Mouse (Mus musculus) kidney, embryonic 15.5 days (tissue): ENCODE results near the gene Resp18. TPM values are rescaled to one million over a fixed set of nuclear protein-coding genes. Genes with fewer than 3 reads are reported as not detected.
A peak's percentile ranks its signal among the peaks of the same experiment; 100 is the strongest.

Source experiments
- ATAC-seq: fragments of 200-750 bp; cut with Nextera tagmentation; replicated peaks from 2 replicates; pipeline ENCODE4 v1.8.0; 2017; ENCODE audit warnings: moderate TSS enrichment; ENCODE audit not compliant: low FRiP score
- H3K27ac ChIP-seq: fragments of 300-500 bp; sonication (generic); 2 replicates; pipeline ENCODE4 v1.5.1; 2015; ENCODE audit warnings: mild to moderate bottlenecking, inconsistent platforms
- H3K27me3 ChIP-seq: fragments of 300-500 bp; sonication (generic); 2 replicates; pipeline ENCODE4 v1.6.1; 2015; ENCODE audit warnings: inconsistent platforms
- H3K36me3 ChIP-seq: fragments of 300-500 bp; sonication (generic); 2 replicates; pipeline ENCODE4 v1.6.1; 2015; ENCODE audit warnings: inconsistent platforms
- H3K4me1 ChIP-seq: fragments of 300-500 bp; sonication (generic); 2 replicates; pipeline ENCODE4 v1.6.1; 2015; ENCODE audit warnings: inconsistent platforms
- H3K4me2 ChIP-seq: fragments of 300-500 bp; sonication (generic); 2 replicates; pipeline ENCODE4 v1.6.1; 2015; ENCODE audit warnings: moderate library complexity, mild to moderate bottlenecking, inconsistent platforms
- H3K4me3 ChIP-seq: fragments of 300-500 bp; sonication (generic); replicated peaks from 2 replicates; pipeline ENCODE4 v1.5.1; 2015; ENCODE audit warnings: mild to moderate bottlenecking, inconsistent platforms
- H3K9ac ChIP-seq: fragments of 300-500 bp; sonication (generic); 2 replicates; pipeline ENCODE4 v1.6.1; 2015; ENCODE audit warnings: mild to moderate bottlenecking, inconsistent platforms
- H3K9me3 ChIP-seq: fragments of 300-500 bp; sonication (generic); replicated peaks from 2 replicates; pipeline ENCODE4 v1.6.1; 2016; ENCODE audit warnings: inconsistent platforms
- WGBS: fragments of 180-500 bp; shearing (Covaris S2); methylation state at CpG from one replicate; pipeline ENCODE4 v1.1.7; 2015; ENCODE audit warnings: mixed read lengths; 5-methylcytosine and 5-hydroxymethylcytosine counted together
- polyA plus RNA-seq: library from polyadenylated mRNA; unstranded; fragments of >200 nt; fragmentation: Nextera tagmentation; extraction: Ambion mirVana; gene quantifications from 2 replicates; pipeline ENCODE4 v1.2.1, GENCODE M21; 2015

Gene Resp18
- polyA plus RNA-seq, 1 experiment from 2014 or later, result 10.1 TPM

- H3K9me3 ChIP-seq, result no peaks in the 10 kb centered on the region
- H3K4me2 ChIP-seq, result no peak overlapping the region
- peaks cover 5% of the 10 kb centered on the region; the same call in 1 of the 2 replicates for H3K4me1 ChIP-seq
- no peaks in the 10 kb centered on the region for H3K27me3 ChIP-seq
- no peak for ATAC-seq
- no peak overlapping the region for H3K27ac ChIP-seq
- H3K36me3 ChIP-seq, result no peaks in the 10 kb centered on the region
- no peak overlapping the region for H3K9ac ChIP-seq
- H3K4me3 ChIP-seq, result no peak overlapping the region
- WGBS, result 80% methylated on average over 5 of the region's 5 CpGs
These were observed 16.1 kb upstream of the Resp18 start for GRCm38 (mm10) chr1:75294294-75294693.

GRCm38 (mm10) chr1:75293331-75293701, 15.1 kb upstream of the Resp18 start:
- 71% methylated on average over 5 of the region's 5 CpGs for WGBS
- no peak overlapping the region for H3K4me3 ChIP-seq
- H3K36me3 ChIP-seq, result no peaks in the 10 kb centered on the region
- peak overlapping the region; percentile 85 for H3K27ac ChIP-seq
- ATAC-seq, result 0 out of 2 replicates have a peak, but pooled peaks have one; percentile 22
- H3K4me2 ChIP-seq, result no peak overlapping the region
- H3K9ac ChIP-seq, result no peak overlapping the region
- 0 out of 2 replicates have a peak, but pooled peaks cover 3% of the 10 kb centered on the region for H3K27me3 ChIP-seq
- H3K4me1 ChIP-seq, result peaks cover 5% of the 10 kb centered on the region; the same call in 1 of the 2 replicates
- no peaks in the 10 kb centered on the region for H3K9me3 ChIP-seq

GRCm38 (mm10) chr1:75292476-75293330, 14.5 kb upstream of the Resp18 start:
- Histone ChIP-seq H3K27me3 (0 out of 2 replicates have a peak, but pooled peaks cover 3% of the 10 kb centered on the region), H3K36me3 (no peaks in the 10 kb centered on the region), H3K9me3 (no peaks in the 10 kb centered on the region), H3K4me3 (no peak overlapping the region), H3K4me2 (no peak overlapping the region), H3K27ac (peak overlapping the region; percentile 85), H3K9ac (no peak overlapping the region), H3K4me1 (peaks cover 5% of the 10 kb centered on the region; the same call in 1 of the 2 replicates)
- ATAC-seq, result 0 out of 2 replicates have a peak, but pooled peaks have one; percentile 25
- WGBS, result 34% methylated on average over 12 of the region's 12 CpGs

GRCm38 (mm10) chr1:75291321-75291720, 13.1 kb upstream of the Resp18 start:
- H3K27ac ChIP-seq, result no peak overlapping the region
- 87% methylated on average over 8 of the region's 8 CpGs for WGBS

GRCm38 (mm10) chr1:75290582-75290981, 12.4 kb upstream of the Resp18 start:
- Histone ChIP-seq H3K4me1 (peaks cover 5% of the 10 kb centered on the region; the same call in 1 of the 2 replicates), H3K4me2 (no peak overlapping the region), H3K27me3 (0 out of 2 replicates have a peak, but pooled peaks cover 3% of the 10 kb centered on the region), H3K4me3 (no peak overlapping the region), H3K9ac (no peak overlapping the region), H3K27ac (no peak overlapping the region), H3K36me3 (no peaks in the 10 kb centered on the region), H3K9me3 (no peaks in the 10 kb centered on the region)
- ATAC-seq, result no peak

More at GRCm38 (mm10) chr1:75291321-75291720, 13.1 kb upstream of the Resp18 start:
- H3K4me1 ChIP-seq, result peaks cover 5% of the 10 kb centered on the region; the same call in 1 of the 2 replicates
- no peak overlapping the region for H3K9ac ChIP-seq
- no peak overlapping the region for H3K4me3 ChIP-seq
- no peaks in the 10 kb centered on the region for H3K9me3 ChIP-seq
- H3K4me2 ChIP-seq, result no peak overlapping the region
- H3K36me3 ChIP-seq, result no peaks in the 10 kb centered on the region
- 0 out of 2 replicates have a peak, but pooled peaks cover 3% of the 10 kb centered on the region for H3K27me3 ChIP-seq
- ATAC-seq, result no peak

GRCm38 (mm10) chr1:75289888-75290431, 11.7 kb upstream of the Resp18 start:
- H3K4me2 ChIP-seq, result no peak overlapping the region
- 53% methylated on average over 8 of the region's 8 CpGs for WGBS
- H3K36me3 ChIP-seq, result no peaks in the 10 kb centered on the region

GRCm38 (mm10) chr1:75289376-75289775, 11.2 kb upstream of the Resp18 start:
- no peak overlapping the region for H3K27ac ChIP-seq
- 0 out of 2 replicates have a peak, but pooled peaks have one; percentile 33 for ATAC-seq
- H3K36me3 ChIP-seq, result no peaks in the 10 kb centered on the region
- no peak overlapping the region for H3K4me3 ChIP-seq
- no peak overlapping the region for H3K4me2 ChIP-seq
- 0 out of 2 replicates have a peak, but pooled peaks cover 3% of the 10 kb centered on the region for H3K27me3 ChIP-seq
- peaks cover 5% of the 10 kb centered on the region; the same call in 1 of the 2 replicates for H3K4me1 ChIP-seq
- H3K9me3 ChIP-seq, result no peaks in the 10 kb centered on the region
- 9% methylated on average over 7 of the region's 7 CpGs for WGBS
- H3K9ac ChIP-seq, result no peak overlapping the region

More at GRCm38 (mm10) chr1:75289888-75290431, 11.7 kb upstream of the Resp18 start:
- no peak overlapping the region for H3K27ac ChIP-seq
- no peak overlapping the region for H3K9ac ChIP-seq
- peaks cover 5% of the 10 kb centered on the region; the same call in 1 of the 2 replicates for H3K4me1 ChIP-seq
- no peaks in the 10 kb centered on the region for H3K9me3 ChIP-seq
- H3K27me3 ChIP-seq, result 0 out of 2 replicates have a peak, but pooled peaks cover 3% of the 10 kb centered on the region
- H3K4me3 ChIP-seq, result no peak overlapping the region
- no peak for ATAC-seq

GRCm38 (mm10) chr1:75284911-75285310, 6.7 kb upstream of the Resp18 start:
- no peaks in the 10 kb centered on the region for H3K9me3 ChIP-seq
- H3K4me1 ChIP-seq, result no peaks in the 10 kb centered on the region
- WGBS, result 90% methylated on average over 7 of the region's 7 CpGs
- no peak overlapping the region for H3K9ac ChIP-seq
- H3K4me2 ChIP-seq, result no peak overlapping the region
- 0 out of 2 replicates have a peak, but pooled peaks cover 11% of the 10 kb centered on the region for H3K27me3 ChIP-seq
- no peak for ATAC-seq
- no peak overlapping the region for H3K27ac ChIP-seq
- H3K36me3 ChIP-seq, result no peaks in the 10 kb centered on the region
- H3K4me3 ChIP-seq, result no peak overlapping the region

GRCm38 (mm10) chr1:75283017-75283416, 4.8 kb upstream of the Resp18 start:
- Histone ChIP-seq H3K4me1 (no peaks in the 10 kb centered on the region), H3K36me3 (no peaks in the 10 kb centered on the region), H3K9me3 (no peaks in the 10 kb centered on the region), H3K9ac (no peak overlapping the region), H3K4me3 (no peak overlapping the region), H3K27me3 (peaks cover 20% of the 10 kb centered on the region), H3K4me2 (no peak overlapping the region), H3K27ac (no peak overlapping the region)
- no peak for ATAC-seq
- 82% methylated on average over 5 of the region's 5 CpGs for WGBS

GRCm38 (mm10) chr1:75277195-75278188, 723 bp downstream of the Resp18 start:
- Histone ChIP-seq H3K27me3 (peaks cover 42% of the 10 kb centered on the region), H3K36me3 (no peaks in the 10 kb centered on the region), H3K4me1 (no peaks in the 10 kb centered on the region), H3K27ac (no peak overlapping the region), H3K9me3 (no peaks in the 10 kb centered on the region), H3K9ac (no peak overlapping the region), H3K4me2 (no peak overlapping the region), H3K4me3 (no peak overlapping the region)
- WGBS, result 5% methylated on average over 23 of the region's 23 CpGs
- no peak for ATAC-seq
